Mouse (Mus musculus) hindbrain, postnatal 0 days (tissue): ENCODE data around the gene Fgfr1op. TPM values are rescaled to one million over a fixed set of nuclear protein-coding genes. Genes with fewer than 3 reads are reported as not detected.
A peak's percentile ranks its signal among the peaks of the same experiment; 100 is the strongest.
"Not testable (repeated sequence)": the region's sequence is repeated elsewhere in the genome, so short reads cannot be mapped to it uniquely, and the experiment has no call there.

ENCODE experiments used
- ATAC-seq: fragments of 200-750 bp; cut with Nextera tagmentation; 2 replicates; pipeline ENCODE4 v1.8.0; 2017; ENCODE audit warnings: mild to moderate bottlenecking, moderate TSS enrichment, moderate library complexity
- DNase-seq: peaks from one replicate; pipeline ENCODE4 v3.0.0-alpha.2; 2015; ENCODE audit warnings: low spot score
- H3K27ac ChIP-seq: fragments of 300-500 bp; sonication (generic); 2 replicates; pipeline ENCODE4 v1.5.1; 2014; ENCODE audit warnings: mild to moderate bottlenecking
- H3K27me3 ChIP-seq: fragments of 300-500 bp; sonication (generic); 2 replicates; pipeline ENCODE4 v1.6.1; 2014; ENCODE audit warnings: low read length, mixed read lengths; ENCODE audit not compliant: insufficient read depth
- H3K36me3 ChIP-seq: fragments of 300-500 bp; sonication (generic); 2 replicates; pipeline ENCODE4 v1.6.1; 2014; ENCODE audit warnings: low read length, mixed read lengths; ENCODE audit not compliant: insufficient read depth
- H3K4me1 ChIP-seq: fragments of 300-500 bp; sonication (generic); 2 replicates; pipeline ENCODE4 v1.6.1; 2014; ENCODE audit warnings: antibody characterized with exemption, low read length, mixed read lengths; ENCODE audit not compliant: insufficient read depth
- H3K4me2 ChIP-seq: fragments of 300-500 bp; sonication (generic); 2 replicates; pipeline ENCODE4 v1.6.1; 2014; ENCODE audit warnings: low read depth, mild to moderate bottlenecking, low read length, moderate library complexity, mixed read lengths
- H3K4me3 ChIP-seq: fragments of 300-500 bp; sonication (generic); 2 replicates; pipeline ENCODE4 v1.5.1; 2014; ENCODE audit warnings: low read length
- H3K9ac ChIP-seq: fragments of 300-500 bp; sonication (generic); replicated peaks from 2 replicates; pipeline ENCODE4 v1.6.1; 2014; ENCODE audit warnings: mild to moderate bottlenecking, low read length, moderate library complexity, mixed read lengths
- H3K9me3 ChIP-seq: fragments of 300-500 bp; sonication (generic); 2 replicates; pipeline ENCODE4 v1.6.1; 2016; ENCODE audit warnings: low read length, mixed read lengths
- WGBS: fragments of 180-500 bp; shearing (Covaris S2); extraction: QIAGEN DNeasy Blood & Tissue Kit; methylation state at CpG from one replicate; pipeline ENCODE4 v1.1.7; 2014; 5-methylcytosine and 5-hydroxymethylcytosine counted together
- polyA plus RNA-seq: library from polyadenylated mRNA; unstranded; fragments of >200 nt; fragmentation: Nextera tagmentation; extraction: Ambion mirVana; gene quantifications from 2 replicates; pipeline ENCODE4 v1.2.1, GENCODE M21; 2015
- total RNA-seq: library from RNA; depleted of rRNA; stranded (reverse); fragments of >200 nt; gene quantifications from 2 replicates; pipeline ENCODE4 v1.2.3, GENCODE M21; 2014

Fgfr1op gene
- total and polyA plus RNA-seq, 2 experiments from 2014 or later: 11.8 to 18.6 TPM

GRCm38 (mm10) chr17:8143802-8144673 lies 21.3 kb upstream of the Fgfr1op start:
- ATAC-seq: peak; percentile 19
- not testable (repeated sequence) for H3K4me2 ChIP-seq, H3K27me3 ChIP-seq, H3K36me3 ChIP-seq, H3K27ac ChIP-seq, H3K4me1 ChIP-seq, H3K4me3 ChIP-seq, H3K9me3 ChIP-seq, H3K9ac ChIP-seq
- WGBS: 44% methylated on average over 13 of the region's 14 CpGs
- DNase-seq: peak; percentile 0

- peak overlapping the region; percentile 44 for H3K4me3 ChIP-seq
- H3K4me2 ChIP-seq: peak overlapping the region; percentile 56
- not testable (repeated sequence) for DNase-seq, H3K9me3 ChIP-seq, H3K36me3 ChIP-seq, H3K4me1 ChIP-seq, H3K27ac ChIP-seq, ATAC-seq, H3K9ac ChIP-seq, H3K27me3 ChIP-seq
- 10% methylated on average over 5 of the region's 5 CpGs for WGBS
These were observed 18.4 kb upstream of the Fgfr1op start for GRCm38 (mm10) chr17:8146931-8147330.

- ATAC-seq (peak; percentile 97), DNase-seq (peak; percentile 7)
- 2% methylated on average over 33 of the region's 67 CpGs for WGBS
- H3K4me1 ChIP-seq, H3K27ac ChIP-seq, H3K27me3 ChIP-seq, H3K36me3 ChIP-seq, H3K9me3 ChIP-seq, H3K9ac ChIP-seq: not testable (repeated sequence)
- H3K4me3 ChIP-seq: peak within 1 kb of the TSS; percentile 44
- H3K4me2 ChIP-seq: peak within 1 kb of the TSS; percentile 56
These were observed 17.6 kb upstream of the Fgfr1op start, which contains the start of the genes Gm49673 and Rnaset2a for GRCm38 (mm10) chr17:8147439-8148316. Gm49673 (minus strand) TSS chr17:8147788. Rnaset2a (minus strand) TSS chr17:8148097.

GRCm38 (mm10) chr17:8155010-8155409 lies 10.3 kb upstream of the Fgfr1op start:
- not testable (repeated sequence) for H3K4me2 ChIP-seq, ATAC-seq, H3K4me3 ChIP-seq, H3K36me3 ChIP-seq, DNase-seq, H3K9me3 ChIP-seq, H3K27me3 ChIP-seq, H3K9ac ChIP-seq, H3K27ac ChIP-seq, H3K4me1 ChIP-seq
- WGBS: 85% methylated on average over 7 of the region's 7 CpGs

GRCm38 (mm10) chr17:8155982-8156381 lies 9.3 kb upstream of the Fgfr1op start:
- not testable (repeated sequence) for H3K4me3 ChIP-seq
- WGBS: no CpG with 5 or more reads among the region's 8 CpGs

GRCm38 (mm10) chr17:8158627-8159026 lies 6.7 kb upstream of the Fgfr1op start:
- not testable (repeated sequence) for H3K4me1 ChIP-seq, H3K9me3 ChIP-seq, H3K27me3 ChIP-seq, H3K4me2 ChIP-seq, DNase-seq, H3K27ac ChIP-seq, H3K36me3 ChIP-seq, H3K9ac ChIP-seq, ATAC-seq, H3K4me3 ChIP-seq
- WGBS: no CpG with 5 or more reads among the region's 1 CpGs

More at GRCm38 (mm10) chr17:8155982-8156381, 9.3 kb upstream of the Fgfr1op start:
- not testable (repeated sequence) for H3K36me3 ChIP-seq, H3K9me3 ChIP-seq, H3K4me2 ChIP-seq, H3K27ac ChIP-seq, ATAC-seq, H3K27me3 ChIP-seq, DNase-seq, H3K4me1 ChIP-seq, H3K9ac ChIP-seq
